Mouse (Mus musculus) brain, embryonic 18.5 days (tissue): Measurements from ENCODE around the gene Tmbim7.
A peak's percentile ranks its signal among the peaks of the same experiment; 100 is the strongest.
"Not testable (repeated sequence)": the region's sequence is repeated elsewhere in the genome, so short reads cannot be mapped to it uniquely, and the experiment has no call there.

Source experiments
- DNase-seq: peaks from one replicate; pipeline ENCODE4 v3.0.0-alpha.2; 2012; ENCODE audit warnings: low read depth, low spot score

The Tmbim7 gene

DNA sequence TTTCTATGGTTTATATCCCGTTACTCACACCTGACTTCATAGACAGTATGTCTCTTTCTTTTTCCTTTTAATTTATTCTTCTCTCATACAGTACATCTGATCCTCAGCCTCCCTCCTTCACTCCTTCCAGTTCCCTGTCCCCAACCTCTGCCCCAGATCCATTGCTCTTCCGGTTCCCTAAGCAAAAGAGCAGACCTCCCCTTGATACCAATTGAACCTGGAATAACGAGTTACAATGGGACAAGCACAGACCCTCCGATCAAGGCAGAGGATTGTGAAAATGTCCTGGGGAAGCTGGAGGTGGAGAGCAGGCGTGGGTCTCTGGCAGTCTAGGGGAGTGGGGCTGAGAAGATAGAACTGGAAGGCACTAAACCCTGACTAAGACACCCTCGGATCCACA, at the start of gene Tmbim7:
Gene Tmbim7 (plus strand): TSS at position 301 of the 400 bp plus-strand sequence.
- DNase-seq, result no peak

DNA sequence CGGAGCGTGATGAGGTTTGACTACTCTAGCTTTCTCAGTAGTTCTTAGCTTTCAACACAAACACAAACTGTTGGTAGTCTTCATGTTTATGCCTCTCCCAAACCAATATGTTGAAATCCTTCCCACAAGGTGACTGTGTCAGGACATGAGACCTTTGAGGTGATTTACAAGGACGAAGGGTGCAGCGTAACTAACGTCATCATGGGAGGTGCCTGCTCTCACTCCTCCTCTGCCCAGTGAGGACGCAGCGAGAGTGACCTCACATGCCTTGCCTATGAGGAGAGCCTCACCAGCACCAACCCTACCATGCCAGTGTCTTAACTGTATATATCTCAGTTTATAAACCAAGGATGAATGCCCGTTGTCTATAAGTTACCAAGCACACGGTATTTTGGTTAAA, 43.9 kb upstream of the Tmbim7 start:
- no peak for DNase-seq

DNA sequence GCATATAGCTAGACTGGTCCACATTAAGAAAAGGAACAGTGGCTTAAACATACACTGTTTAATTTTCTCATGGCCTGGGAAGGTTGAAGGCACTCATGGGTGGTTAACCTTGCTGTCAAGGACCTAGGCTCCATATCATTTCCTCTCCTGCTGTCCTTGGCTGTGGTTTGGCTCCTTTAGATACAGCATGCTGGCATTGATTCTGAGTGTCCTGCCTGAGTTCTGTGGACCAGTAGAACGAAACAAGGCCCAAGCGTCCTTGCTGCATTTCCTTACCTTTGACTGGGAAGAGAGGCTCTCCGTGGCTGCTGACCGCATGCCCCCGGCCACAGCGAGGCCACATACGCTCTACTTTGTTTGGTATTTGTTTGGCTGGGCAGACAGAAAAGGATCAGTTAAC, 41.7 kb upstream of the Tmbim7 start:
- no peak for DNase-seq

DNA sequence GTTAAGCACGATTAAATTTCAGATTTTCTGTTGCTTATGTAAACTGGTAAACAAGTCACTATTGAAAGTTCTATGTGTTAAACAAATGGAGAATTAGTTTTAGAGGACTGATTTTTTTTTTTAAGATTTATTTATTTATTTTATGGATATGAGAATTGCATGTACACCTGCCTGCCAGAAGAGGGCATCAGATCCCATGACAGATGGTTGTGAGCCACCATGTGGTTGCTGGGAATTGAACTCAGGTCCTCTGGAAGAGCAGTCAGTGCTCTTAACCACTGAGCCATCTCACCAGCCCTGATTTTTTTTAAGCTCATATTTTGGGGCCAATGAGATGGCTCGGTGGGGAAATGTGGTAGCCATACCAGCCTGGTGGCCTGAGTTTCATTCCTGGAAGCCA, 39.1 kb upstream of the Tmbim7 start:
- DNase-seq, result not testable (repeated sequence)

DNA sequence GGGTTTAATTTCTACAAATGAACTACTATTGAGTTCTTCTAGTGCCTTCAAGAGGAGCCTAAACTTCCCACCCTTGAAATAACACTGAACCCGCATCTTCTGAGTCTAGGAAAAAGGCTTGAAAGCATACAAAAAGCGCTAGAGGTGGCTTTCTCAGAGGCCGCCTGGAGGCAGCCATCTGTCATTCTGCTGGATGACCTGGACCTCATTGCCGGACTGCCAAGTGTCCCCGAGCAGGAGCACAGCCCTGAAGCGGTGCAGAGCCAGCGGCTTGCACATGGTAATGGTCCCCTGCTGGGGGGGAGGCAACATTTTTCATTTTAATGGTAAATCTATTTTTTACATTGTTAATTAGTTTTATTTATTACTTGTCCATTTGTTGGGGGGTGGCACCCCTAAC, 30.5 kb upstream of the Tmbim7 start:
- DNase-seq, result no peak

DNA sequence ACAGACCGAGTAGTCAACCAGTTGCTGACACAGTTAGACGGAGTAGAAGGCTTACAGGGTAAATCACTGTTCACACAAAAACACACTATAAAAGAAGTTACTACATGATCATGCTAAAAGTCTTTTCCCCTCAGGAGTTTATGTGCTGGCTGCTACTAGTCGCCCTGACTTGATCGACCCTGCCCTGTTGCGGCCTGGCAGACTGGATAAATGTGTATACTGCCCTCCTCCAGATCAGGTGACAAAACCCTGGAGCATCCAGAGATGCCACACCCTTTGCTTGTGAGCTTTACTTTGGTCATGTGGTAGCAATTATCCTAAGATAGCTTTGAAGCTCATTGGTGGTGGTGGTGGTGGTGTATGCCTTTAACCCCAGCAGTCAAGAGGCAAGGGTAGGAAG, 20.9 kb upstream of the Tmbim7 start:
- no peak for DNase-seq

DNA sequence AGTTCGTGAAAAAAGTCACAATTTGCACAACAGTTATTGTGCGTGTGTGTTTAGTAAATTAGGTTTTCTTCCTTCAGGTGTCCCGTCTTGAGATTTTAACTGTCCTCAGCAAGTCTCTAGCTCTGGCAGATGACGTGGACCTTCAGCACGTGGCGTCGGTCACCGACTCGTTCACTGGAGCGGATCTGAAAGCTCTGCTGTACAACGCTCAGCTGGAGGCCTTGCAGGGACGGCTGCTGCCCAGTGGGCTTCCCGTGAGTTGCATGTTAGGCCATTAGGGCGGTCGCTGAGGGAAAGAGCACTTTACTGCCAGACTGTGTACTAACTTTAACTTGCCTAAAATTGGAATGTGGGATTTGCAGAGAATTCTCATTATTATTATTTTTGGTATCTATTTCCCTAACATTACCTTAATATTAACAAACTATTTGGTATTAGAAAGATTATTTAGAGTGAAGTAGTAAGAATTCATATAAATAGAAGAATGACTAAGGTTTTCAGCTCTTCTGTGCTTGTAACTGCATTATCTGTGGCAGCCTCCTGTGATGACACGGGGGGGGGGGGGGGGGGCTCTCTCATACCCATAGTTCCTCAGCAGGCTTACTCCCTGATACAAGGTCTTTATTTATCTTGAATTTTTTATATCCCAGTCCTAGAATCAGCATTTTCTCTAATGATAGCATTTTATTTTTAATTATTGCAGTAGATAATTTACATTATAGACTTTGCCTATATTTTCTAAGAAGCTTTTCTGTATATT, 19.3 kb upstream of the Tmbim7 start:
- DNase-seq, result no peak

DNA sequence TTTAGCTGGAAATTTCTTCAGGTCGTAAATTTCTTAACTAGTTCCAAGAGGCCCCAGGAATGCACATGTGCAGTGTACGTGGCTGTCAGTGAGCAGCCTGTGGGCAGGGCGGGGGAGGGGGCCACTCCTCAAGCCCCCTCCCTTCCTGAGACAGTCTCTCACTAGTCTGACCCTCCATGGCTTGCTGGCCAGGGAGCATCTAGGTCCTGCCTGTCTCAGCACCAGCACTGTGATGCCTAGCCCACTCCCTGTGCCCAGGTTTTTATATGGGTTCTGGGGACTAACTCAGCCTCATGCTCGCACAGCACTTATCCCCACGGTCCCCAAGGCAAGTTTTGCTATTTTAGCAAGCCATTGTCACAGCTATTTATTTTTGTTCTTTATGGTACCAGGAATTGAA, 18.7 kb upstream of the Tmbim7 start:
- DNase-seq, result no peak

DNA sequence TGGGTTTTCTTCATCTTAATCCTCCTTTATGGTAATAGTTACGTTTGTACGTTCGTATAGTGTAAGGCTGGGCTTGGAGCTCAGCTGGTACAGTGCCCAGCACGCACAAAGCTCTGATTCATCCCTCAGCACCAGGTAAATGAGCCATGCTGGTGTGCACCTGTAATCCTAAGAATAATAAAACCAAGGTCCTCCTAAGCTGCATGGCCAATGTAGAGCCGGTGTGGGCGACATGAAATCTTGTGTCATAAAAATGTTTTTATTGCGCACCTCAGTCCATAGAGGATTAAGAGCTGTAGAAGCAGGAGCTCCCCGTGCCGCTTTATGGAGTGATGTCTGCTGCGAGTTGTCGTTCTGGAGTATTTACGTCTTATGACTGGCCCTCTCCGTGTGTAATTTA, 17.7 kb upstream of the Tmbim7 start:
- no peak for DNase-seq

DNA sequence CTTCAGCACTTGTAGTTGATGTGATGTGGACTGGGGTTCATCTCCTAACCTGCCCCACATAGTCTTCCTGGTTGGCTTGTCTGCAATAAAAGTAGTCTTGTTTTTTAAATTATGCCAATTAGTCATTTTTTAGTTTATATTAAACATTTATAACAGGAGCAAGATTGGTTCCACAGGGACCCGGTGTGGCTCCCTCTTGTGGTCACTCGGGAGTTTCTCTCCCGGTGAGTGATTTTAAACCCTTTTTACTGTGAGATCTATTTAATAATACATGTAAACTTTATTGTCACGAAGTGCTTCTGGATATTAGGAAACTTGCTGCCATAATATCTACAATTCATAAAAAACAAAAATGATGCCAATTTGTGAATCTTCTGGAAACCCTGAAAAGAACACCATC, 17.0 kb upstream of the Tmbim7 start:
- DNase-seq, result no peak

DNA sequence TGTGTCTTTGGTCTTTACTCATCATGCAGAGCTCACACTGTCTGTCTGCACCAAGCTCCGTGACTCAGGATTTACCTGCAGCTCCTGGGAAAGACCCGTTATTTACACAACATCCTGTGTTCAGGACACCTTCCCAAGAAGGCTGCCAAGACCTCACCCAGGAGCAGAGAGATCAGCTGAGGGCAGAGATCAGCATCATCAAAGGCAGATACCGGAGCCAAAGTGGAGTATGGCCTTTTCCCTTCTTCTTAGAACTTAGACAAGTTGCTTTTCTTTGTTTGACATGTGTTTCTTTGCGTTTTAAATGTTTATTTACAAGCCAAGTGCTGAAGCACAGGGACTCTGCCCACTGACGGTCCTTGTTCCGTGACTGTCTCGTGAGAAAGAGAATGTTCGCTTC, 15.7 kb upstream of the Tmbim7 start:
- DNase-seq, result no peak

DNA sequence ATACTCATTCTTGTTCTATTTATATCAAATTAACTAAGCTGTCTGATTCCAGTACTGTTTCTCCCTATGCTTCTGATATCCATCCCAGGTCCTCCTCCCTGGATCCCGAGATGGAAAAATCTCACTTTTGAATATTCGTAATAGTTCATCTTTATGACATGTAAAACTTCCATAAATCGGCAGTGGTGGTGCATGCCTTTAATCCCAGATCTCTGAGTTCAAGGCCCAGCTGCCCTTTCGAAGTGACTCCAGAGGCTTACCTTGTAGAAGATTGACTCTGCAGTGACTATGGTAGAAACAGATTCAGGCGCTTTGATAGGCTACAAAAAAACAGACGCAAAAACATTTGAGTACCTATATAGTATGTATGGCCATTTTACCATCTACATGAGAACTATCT, 6.4 kb upstream of the Tmbim7 start:
- DNase-seq, result no peak

DNA sequence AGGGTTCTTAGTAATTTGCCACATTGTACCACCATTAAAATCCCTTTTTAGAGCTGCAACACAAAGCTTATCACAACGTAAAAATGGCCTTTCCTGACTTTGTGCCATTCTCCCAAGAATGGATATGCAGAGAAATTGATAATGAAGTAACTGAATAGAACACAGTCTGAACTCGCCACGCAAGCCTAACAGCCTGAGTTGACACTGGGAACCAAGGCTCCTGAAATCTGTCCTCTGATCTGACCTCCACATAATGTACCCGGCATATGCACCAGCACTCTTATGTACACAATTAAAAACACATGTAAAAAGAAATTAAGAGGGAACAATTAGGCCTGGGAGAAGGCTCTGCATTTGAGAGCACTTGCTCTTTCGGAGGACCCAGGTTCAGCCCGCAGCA, 5.7 kb upstream of the Tmbim7 start:
- no peak for DNase-seq

DNA sequence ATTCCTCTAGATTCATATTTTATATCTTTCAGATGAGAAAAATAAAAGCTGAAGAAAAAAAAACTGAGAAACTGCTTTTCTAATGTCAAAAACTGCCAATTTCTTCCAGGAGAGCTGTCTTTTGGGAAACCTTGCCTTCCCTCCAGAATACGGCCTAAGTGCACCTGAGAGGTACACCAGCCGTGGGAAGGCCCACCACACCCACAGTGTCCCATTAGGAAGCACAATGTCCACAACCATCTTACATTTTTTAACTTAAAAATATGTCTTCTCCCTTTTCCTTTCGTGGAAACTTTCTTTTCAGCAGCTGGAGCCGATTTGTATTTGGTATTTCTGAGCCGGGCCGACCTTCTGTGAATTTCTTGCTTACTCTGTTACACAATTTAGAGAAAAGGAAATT, 4.4 kb upstream of the Tmbim7 start:
- no peak for DNase-seq

DNA sequence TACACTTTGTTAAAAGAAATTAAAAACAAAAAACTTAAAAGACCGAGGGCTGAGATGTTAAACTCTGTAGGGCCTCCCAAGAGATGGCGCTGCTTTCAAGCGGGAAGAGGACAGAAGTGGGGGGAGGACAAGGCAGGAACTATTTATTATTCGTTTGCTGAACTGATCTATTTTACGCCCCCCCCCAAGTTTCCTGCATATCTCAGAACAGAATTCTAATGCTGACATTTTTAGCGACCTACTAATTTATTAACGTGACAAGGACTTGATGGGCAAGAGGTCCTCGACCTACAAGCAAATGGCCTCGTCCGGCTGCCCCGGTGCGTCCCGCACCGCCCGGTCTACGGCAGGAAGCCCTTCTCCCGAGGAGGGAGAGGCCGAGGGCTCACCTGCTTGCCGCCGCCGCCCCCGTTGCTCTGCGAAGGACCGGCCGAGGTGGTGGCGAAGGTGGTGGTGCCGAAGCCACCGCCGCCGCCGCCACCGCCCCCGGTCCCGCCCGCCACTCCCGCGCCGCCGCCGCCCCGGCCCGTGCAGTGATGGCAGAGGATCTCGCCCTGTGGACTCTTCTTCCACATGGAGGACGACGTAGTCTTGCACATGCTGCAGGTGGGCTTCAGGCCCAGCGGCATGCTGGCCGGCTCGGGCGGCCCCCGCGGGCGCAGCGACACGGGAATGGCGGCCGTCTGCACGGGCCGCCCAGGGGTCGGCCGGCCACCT, 3.8 kb upstream of the Tmbim7 start:
- DNase-seq, result peak; percentile 32

DNA sequence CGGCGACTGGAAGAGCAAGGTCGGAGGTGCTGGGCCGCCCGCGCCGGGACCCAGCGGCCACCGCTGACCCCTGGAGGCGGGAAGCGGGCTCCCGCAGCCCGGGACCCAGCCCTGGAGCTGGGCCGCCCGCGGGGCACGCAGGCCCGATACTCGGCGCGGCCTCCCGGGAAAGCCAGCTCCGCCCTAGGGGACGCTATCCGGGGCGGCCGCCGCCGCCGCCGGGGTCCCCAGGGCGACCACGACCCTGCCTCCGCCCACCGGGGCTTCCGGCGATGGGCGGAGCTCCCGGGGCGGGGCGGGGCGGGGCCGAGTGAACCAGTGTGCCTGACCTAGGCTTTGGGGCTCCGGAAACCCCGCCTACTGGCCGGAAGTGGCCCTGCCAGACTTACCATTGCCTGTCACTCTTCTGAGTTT, 3.3 kb upstream of the Tmbim7 start:
- peak; percentile 32 for DNase-seq

DNA sequence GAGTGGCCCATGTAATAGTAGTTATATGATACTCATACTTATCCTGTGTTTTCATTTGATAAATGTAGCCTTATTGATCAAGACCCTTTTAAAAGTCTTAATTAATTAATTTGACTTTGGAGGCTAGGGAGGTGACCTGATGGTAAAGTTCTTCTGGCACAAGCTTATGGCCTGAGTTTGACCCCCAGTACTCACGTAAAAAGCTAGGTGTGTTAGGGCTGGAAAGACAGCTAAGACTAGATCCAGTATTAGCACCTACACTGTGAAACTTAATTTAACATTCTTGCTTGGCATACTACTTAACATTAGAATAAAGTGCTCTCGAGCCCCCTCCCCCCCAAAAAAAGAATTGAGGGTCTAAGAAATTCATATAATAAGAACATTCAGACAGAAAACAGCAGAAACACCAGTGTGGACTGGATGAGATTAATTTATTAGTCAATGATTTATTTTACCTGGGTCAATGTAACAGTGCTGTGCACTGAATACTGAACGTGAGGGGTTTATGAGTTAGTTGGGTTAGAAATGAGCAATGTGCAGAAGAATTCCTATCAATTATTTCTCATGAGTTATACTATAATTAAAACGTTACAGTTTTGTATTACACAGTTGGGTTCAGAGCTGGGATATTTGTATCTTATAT, 2.7 kb upstream of the Tmbim7 start:
- DNase-seq, result no peak

DNA sequence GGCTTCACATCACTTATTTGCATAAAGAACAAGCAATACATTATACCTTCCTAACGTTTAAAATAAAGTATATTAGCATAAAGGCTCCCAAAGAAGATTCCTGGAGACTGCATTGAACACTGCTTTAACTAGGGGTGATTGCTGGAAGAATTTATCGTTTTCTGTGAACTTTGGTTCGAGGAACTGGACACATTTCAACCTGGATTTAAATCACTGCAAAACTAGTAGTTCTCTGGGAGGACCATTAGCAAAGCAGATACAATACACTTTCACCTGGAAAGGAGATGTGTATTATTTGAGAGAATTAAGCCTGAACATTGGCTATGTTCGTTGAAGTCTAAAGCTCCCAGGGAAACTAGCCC, 2.2 kb upstream of the Tmbim7 start:
- DNase-seq, result no peak

DNA sequence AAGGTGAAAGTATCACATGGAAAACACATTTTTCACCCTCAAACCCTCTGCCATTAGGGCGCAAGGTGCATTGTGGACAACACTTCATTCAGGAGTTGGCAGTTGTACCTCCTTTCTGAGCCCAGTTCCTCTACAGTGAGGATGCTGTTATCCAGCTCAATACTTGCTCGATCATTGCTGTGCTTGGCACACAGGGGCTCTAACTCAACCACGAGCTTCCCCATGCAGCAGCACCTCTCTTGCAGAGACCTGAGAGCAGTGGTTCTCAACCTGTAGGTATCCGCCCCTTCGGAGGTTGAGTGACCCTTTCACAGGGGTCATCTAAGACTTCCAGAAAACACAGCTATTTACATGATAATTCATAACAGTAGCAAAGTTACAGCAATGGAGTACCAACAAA, 640 bp downstream of the Tmbim7 start:
- DNase-seq, result no peak

DNA sequence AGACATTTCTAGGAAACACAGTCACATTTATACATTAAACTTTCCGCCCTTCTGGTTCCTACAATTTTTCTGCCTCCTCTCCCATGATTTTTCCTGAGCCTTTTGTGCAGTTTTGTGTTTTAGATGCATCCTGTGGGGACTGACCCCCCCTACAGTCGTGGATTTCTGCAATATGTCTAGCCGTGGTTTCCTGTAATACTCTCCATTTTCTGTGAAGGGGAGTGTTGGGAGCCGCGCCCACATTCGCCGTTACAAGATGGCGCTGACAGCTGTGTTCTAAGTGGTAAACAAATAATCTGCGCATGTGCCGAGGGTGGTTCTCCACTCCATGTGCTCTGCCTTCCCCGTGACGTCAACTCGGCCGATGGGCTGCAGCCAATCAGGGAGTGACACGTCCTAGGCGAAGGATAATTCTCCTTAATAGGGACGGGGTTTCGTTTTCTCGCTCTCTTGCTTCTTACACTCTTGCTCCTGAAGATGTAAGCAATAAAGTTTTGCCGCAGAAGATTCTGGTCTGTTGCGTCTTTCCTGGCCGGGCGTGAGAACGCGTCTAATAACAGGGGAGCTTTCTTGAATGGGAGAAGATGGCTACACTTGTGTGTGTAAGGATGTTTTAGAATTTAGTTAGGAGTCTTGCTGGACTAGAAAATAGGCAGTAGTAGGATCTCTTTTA, 2.1 kb downstream of the Tmbim7 start:
- DNase-seq, result not testable (repeated sequence)

DNA sequence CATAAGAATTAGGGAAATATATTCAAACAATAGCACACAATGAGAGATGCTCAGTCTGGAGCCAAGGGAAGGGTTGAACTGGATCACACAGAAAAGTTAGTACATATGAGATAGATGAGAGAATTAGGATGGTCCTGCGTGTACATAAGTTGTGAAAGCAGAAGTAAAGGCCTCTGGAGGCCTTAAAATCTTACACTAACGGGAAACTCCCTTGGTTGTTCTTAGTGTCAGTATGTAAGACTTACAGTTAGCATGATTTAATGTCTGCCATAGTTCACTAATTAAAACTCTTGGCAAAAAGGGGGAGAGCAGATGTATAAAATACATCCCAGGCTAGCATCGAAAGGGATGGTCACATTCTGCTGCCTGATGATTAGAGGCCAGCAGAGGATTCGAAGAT, 2.8 kb downstream of the Tmbim7 start:
- DNase-seq, result no peak

DNA sequence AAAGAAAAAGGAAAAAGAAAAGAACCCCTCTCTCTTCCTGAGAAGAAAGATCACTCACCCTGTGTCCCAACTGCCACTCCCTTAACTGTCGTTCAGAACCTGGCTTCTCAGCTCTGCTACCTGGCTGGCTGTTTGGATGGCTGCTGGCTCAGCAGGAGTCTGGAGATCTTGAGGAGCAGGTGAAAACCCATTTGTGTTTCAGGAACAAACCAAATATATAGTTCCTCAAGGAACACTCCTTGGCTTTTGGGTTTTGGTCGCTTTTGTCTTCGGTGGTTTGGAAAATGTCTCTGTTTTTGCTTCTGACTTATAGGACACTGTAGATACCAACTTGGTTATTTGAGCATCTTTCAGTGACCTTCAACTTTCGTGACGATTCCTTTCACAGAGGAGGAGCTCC, 6.1 kb downstream of the Tmbim7 start, which contains the start of gene Gatad1:
Gene Gatad1 (minus strand): TSS at position 101 of the 400 bp plus-strand sequence.
- no peak for DNase-seq
